Mouse (Mus musculus) heart, embryonic 16.5 days (tissue): ENCODE results near the gene Nppb. TPM values are rescaled to one million over a fixed set of nuclear protein-coding genes. Genes with fewer than 3 reads are reported as not detected.

Experiments
- ATAC-seq: fragments of 200-750 bp; cut with Nextera tagmentation; replicated peaks from 2 replicates; pipeline ENCODE4 v1.8.0; 2017; ENCODE audit warnings: moderate number of reproducible peaks; ENCODE audit not compliant: insufficient read depth, low FRiP score; ENCODE audit errors: extremely low read depth
- H3K27ac ChIP-seq: fragments of 300-500 bp; sonication (generic); 2 replicates; pipeline ENCODE4 v1.5.1; 2014; ENCODE audit warnings: mild to moderate bottlenecking, low read length, control low read depth, moderate library complexity
- H3K27me3 ChIP-seq: fragments of 300-500 bp; sonication (generic); 2 replicates; pipeline ENCODE4 v1.6.1; 2014; ENCODE audit warnings: low read length, mixed read lengths; ENCODE audit not compliant: control insufficient read depth, insufficient read depth
- H3K36me3 ChIP-seq: fragments of 300-500 bp; sonication (generic); 2 replicates; pipeline ENCODE4 v1.6.1; 2014; ENCODE audit not compliant: control insufficient read depth, insufficient read depth
- H3K4me1 ChIP-seq: fragments of 300-500 bp; sonication (generic); 2 replicates; pipeline ENCODE4 v1.6.1; 2014; ENCODE audit warnings: low read length, mixed read lengths; ENCODE audit not compliant: control insufficient read depth, insufficient read depth
- H3K4me2 ChIP-seq: fragments of 300-500 bp; sonication (generic); 2 replicates; pipeline ENCODE4 v1.6.1; 2014; ENCODE audit warnings: low read depth, mild to moderate bottlenecking, control low read depth, low read length
- H3K4me3 ChIP-seq: fragments of 300-500 bp; sonication (generic); 2 replicates; pipeline ENCODE4 v1.5.1; 2014; ENCODE audit warnings: mild to moderate bottlenecking, control low read depth, low read length
- H3K9ac ChIP-seq: fragments of 300-500 bp; sonication (generic); 2 replicates; pipeline ENCODE4 v1.6.1; 2014; ENCODE audit warnings: low read length, control low read depth
- H3K9me3 ChIP-seq: fragments of 300-500 bp; sonication (generic); replicated peaks from 2 replicates; pipeline ENCODE4 v1.6.1; 2016; ENCODE audit warnings: low read length; ENCODE audit not compliant: control insufficient read depth
- WGBS: fragments of 180-500 bp; shearing (Covaris S2); extraction: QIAGEN DNeasy Blood & Tissue Kit; methylation state at CpG from one replicate; pipeline ENCODE4 v1.1.7; 2014; 5-methylcytosine and 5-hydroxymethylcytosine counted together
- polyA plus RNA-seq: library from polyadenylated mRNA; unstranded; fragments of >200 nt; fragmentation: Nextera tagmentation; extraction: Ambion mirVana; gene quantifications from 2 replicates; pipeline ENCODE4 v1.2.1, GENCODE M21; 2015

Nppb gene
- polyA plus RNA-seq, 1 experiment from 2014 or later = 197 TPM

DNA sequence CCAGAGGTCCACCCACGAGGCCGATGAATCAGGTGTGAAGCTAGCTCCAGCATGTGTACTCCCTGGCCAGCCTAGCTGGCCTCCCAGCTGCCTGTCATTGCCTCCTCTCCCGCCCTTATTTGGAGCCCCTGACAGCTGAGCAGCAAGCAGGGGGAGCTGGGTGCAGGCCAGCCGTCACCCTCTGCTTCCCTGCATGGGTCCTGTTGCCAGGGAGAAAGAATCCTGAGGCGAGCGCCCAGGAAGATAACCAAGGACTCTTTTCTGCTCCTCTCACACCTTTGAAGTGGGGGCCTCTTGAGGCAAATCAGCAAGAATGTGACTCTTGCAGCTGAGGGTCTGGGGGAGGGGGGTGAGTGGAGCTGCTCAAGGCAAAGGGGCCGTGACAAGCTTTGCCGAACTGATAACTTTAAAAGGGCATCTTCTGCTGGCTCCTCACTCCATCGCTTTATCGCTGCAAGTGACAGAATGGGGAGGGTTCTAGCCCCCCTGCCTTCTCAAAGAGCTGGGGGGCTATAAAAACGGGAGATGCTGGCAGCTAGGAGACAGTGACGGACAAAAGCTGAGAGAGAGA lies 14.7 kb downstream of the Nppb start, which contains the start of gene Nppa:
TSS of gene Nppa (plus strand) at position 521 of the 571 bp plus-strand sequence.
- Histone ChIP-seq H3K4me1 (peaks cover 11% of the 10 kb centered on the region), H3K9ac (no peak within 1 kb of the TSS), H3K4me2 (peak within 1 kb of the TSS; percentile 7; the same call in 1 of the 2 replicates), H3K27me3 (no peaks in the 10 kb centered on the region), H3K9me3 (no peaks in the 10 kb centered on the region), H3K4me3 (peak within 1 kb of the TSS; percentile 26), H3K36me3 (no peaks in the 10 kb centered on the region), H3K27ac (peak within 1 kb of the TSS; percentile 52)
- peak; percentile 72 for ATAC-seq
- WGBS = 17% methylated on average over 12 of the region's 12 CpGs

DNA sequence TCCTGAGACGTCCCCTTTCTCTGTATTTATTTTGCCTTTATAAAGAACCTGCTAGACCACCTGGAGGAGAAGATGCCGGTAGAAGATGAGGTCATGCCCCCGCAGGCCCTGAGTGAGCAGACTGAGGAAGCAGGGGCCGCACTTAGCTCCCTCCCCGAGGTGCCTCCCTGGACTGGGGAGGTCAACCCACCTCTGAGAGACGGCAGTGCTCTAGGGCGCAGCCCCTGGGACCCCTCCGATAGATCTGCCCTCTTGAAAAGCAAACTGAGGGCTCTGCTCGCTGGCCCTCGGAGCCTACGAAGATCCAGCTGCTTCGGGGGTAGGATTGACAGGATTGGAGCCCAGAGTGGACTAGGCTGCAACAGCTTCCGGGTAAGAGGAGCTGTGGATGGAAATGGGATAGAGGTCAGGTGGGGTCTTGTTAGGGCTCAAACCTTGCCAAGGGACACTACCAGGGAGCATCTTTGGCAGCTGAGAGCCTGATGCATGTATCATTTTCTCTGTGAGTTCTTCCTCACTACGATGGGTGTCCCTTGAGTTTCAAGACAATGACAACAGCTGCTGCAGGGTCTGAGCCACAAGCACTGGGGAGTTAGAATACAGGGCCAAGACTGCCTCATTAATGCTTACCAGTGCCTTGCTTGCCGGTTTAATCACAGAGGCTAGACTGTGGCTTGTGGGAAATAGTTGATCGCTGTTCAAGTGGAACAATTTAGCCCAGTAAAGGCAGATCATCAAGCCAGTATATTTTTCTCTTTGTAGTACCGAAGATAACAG lies 15.6 kb downstream of the Nppb start:
- H3K36me3 ChIP-seq = 0 out of 2 replicates have a peak, but pooled peaks cover 4% of the 10 kb centered on the region
- no peak for ATAC-seq
- no peaks in the 10 kb centered on the region for H3K9me3 ChIP-seq
- H3K27ac ChIP-seq = peak overlapping the region; percentile 26; the same call in 1 of the 2 replicates
- WGBS = 60% methylated on average over 17 of the region's 17 CpGs
- no peak overlapping the region for H3K4me2 ChIP-seq
- no peaks in the 10 kb centered on the region for H3K27me3 ChIP-seq
- H3K4me1 ChIP-seq = peaks cover 11% of the 10 kb centered on the region
- no peak overlapping the region for H3K9ac ChIP-seq
- peak overlapping the region; percentile 26 for H3K4me3 ChIP-seq

DNA sequence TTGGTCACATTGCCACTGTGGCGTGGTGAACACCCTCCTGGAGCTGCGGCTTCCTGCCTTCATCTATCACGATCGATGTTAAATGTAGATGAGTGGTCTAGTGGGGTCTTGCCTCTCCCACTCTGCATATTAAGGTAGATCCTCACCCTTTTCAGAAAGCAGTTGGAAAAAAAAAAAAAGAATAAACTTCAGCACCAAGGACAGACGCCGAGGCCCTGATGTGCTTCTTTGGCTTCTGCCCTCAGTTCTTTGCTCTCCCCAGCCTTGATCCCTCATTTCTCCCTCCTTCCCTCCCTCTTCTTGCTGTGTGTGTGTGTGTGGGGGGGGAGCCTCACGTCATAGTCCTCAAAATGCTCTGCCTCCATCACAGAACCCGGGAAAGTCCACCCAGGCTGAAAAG lies 16.3 kb downstream of the Nppb start:
- no peak overlapping the region for H3K9ac ChIP-seq
- no peaks in the 10 kb centered on the region for H3K9me3 ChIP-seq
- H3K27me3 ChIP-seq = no peaks in the 10 kb centered on the region
- H3K4me1 ChIP-seq = peaks cover 11% of the 10 kb centered on the region
- WGBS = 36% methylated on average over 8 of the region's 8 CpGs
- H3K27ac ChIP-seq = no peak overlapping the region
- H3K4me3 ChIP-seq = peak overlapping the region; percentile 26; the same call in 1 of the 2 replicates
- ATAC-seq = no peak
- 0 out of 2 replicates have a peak overlapping the region, but pooled peaks have one; percentile 1 for H3K4me2 ChIP-seq
- H3K36me3 ChIP-seq = 0 out of 2 replicates have a peak, but pooled peaks cover 4% of the 10 kb centered on the region

DNA sequence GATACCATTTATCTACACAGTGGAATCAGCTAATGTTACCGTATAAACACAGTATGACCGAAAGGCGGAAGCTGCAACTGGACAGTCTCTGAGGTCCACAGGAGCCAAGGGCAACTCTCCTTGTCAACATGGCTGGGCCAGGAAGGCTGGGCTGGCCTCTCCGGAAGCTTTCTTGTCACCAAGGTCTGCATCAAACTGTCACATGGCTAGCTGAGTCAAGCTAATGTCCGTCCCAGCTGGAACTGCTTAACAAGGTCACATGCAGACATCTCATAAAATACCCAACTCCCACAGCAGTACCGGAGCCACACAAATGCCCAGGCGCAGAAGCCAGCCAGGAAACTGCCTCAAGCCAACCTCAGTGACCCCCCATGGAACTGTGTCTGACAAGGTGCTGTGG lies 18.8 kb downstream of the Nppb start:
- no peak overlapping the region for H3K27ac ChIP-seq
- H3K4me3 ChIP-seq = no peak overlapping the region
- H3K9ac ChIP-seq = no peak overlapping the region
- 66% methylated on average over 7 of the region's 7 CpGs for WGBS
- peaks cover 13% of the 10 kb centered on the region for H3K36me3 ChIP-seq
- H3K4me2 ChIP-seq = no peak overlapping the region
- ATAC-seq = no peak
- peaks cover 10% of the 10 kb centered on the region for H3K4me1 ChIP-seq
- no peaks in the 10 kb centered on the region for H3K9me3 ChIP-seq
- H3K27me3 ChIP-seq = no peaks in the 10 kb centered on the region

DNA sequence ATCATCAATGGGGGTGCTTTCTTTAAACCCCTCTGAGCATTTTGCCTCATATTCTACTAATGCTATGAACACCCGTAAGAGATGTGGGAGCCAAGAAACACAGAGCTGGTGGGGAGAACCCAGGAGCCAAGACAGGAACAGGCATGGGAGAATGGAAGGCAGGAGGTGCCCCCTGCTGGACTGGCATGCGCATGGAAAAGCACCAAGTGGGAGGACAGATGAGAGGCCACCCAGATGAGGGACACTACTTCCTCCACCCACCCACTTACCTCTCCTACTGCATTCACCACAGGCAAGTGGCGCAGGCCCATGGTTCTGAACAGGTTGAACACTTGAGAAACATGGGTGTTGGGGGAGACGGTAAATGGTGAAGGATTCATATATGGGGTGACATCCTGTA lies 22.8 kb downstream of the Nppb start:
- 73% methylated on average over 4 of the region's 4 CpGs for WGBS
- H3K4me3 ChIP-seq = no peak overlapping the region
- no peaks in the 10 kb centered on the region for H3K4me1 ChIP-seq
- no peak overlapping the region for H3K9ac ChIP-seq
- H3K4me2 ChIP-seq = no peak overlapping the region
- no peaks in the 10 kb centered on the region for H3K27me3 ChIP-seq
- H3K9me3 ChIP-seq = no peaks in the 10 kb centered on the region
- no peak for ATAC-seq
- H3K36me3 ChIP-seq = peaks cover 54% of the 10 kb centered on the region
- no peak overlapping the region for H3K27ac ChIP-seq

DNA sequence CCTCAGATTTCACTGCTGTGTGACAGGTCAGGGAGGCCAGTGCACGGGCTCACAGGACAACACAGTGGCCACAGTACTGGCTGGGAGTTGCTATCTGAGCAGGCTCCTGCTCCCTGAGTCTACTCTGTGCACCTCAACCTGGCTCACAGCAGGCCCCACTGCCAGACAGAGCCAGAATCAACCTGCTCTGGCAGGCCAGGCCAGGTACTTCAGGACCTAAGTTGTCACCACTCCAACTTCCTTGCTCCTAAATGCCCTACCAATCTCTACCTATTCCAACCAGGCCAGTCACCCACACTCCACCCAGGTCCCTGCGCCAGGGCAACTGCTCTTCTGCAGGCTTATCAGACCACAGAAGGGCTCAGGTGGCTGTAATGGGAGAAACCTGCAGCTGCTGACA lies 24.1 kb downstream of the Nppb start:
- no peak overlapping the region for H3K4me2 ChIP-seq
- peaks cover 66% of the 10 kb centered on the region for H3K36me3 ChIP-seq
- no peaks in the 10 kb centered on the region for H3K9me3 ChIP-seq
- no peak overlapping the region for H3K4me3 ChIP-seq
- no peak for ATAC-seq
- no peaks in the 10 kb centered on the region for H3K4me1 ChIP-seq
- H3K9ac ChIP-seq = no peak overlapping the region
- no peak overlapping the region for H3K27ac ChIP-seq
- WGBS = 68% methylated on average over 2 of the region's 2 CpGs
- H3K27me3 ChIP-seq = no peaks in the 10 kb centered on the region

DNA sequence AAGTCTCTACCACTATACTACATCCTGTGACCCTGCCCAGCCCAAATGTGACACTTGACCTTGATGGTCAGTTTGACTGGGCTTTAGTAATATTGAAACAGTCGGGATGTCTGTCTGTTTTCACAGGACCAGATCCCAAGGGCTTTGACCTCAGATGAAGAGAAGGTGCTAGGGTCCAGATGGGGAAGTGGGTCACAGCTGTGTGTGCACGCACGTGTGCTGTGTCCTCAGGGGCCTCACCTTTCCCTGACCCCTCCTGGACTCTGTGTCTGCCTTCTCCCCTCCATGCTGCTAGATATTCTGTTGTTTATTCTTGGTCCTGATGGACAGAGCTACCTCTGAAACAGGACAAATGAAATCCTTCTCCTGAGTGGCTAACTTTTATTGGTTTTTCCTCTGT lies 25.7 kb downstream of the Nppb start:
- WGBS = 84% methylated on average over 3 of the region's 3 CpGs
- no peak overlapping the region for H3K9ac ChIP-seq
- H3K36me3 ChIP-seq = peaks cover 74% of the 10 kb centered on the region
- no peaks in the 10 kb centered on the region for H3K9me3 ChIP-seq
- ATAC-seq = no peak
- no peak overlapping the region for H3K27ac ChIP-seq
- no peaks in the 10 kb centered on the region for H3K4me1 ChIP-seq
- H3K27me3 ChIP-seq = no peaks in the 10 kb centered on the region
- H3K4me3 ChIP-seq = no peak overlapping the region
- H3K4me2 ChIP-seq = no peak overlapping the region

DNA sequence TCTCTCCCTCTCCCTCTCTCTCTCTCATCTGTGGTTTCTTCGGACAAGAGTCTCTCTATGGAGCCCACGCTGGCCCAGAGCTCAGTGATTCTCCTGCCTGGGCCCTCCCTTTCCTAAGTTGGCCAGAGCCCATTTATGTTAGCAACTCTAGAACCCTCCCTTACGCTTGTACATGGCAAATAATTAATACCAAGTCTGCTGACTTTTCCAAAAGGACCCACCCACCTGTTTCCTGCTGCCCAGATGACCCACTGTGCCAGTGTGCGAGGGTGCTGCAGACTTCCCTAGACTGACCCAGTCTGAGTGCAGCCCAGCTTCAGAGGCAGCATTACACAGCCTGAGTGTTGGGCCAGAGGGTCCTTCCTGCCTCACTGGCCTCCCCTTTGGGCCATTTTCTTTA lies 26.6 kb downstream of the Nppb start:
- no peak for ATAC-seq
- no peaks in the 10 kb centered on the region for H3K27me3 ChIP-seq
- 88% methylated on average over 4 of the region's 4 CpGs for WGBS

DNA sequence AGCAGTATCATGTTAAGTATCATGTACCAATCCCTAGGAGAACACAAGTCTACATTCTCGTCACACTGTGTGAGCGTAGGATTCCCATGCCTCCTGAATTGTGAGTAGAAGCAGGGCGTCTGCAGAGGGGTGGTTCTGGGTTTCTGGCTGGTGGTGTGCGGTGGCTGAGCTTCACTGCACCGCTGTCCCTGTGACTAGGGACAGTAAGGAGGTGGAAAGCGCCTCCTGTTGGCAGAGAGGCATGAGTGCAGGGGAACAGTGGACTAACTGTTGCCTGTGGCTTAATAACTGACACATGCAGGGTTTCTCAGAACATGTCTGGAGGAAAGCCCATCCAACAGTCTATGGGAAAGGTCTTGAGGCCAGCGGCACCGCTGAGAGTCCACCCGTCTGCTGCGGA lies 29.8 kb downstream of the Nppb start:
- 80% methylated on average over 10 of the region's 10 CpGs for WGBS
- Histone ChIP-seq H3K4me3 (no peak overlapping the region), H3K4me2 (no peak overlapping the region), H3K9me3 (no peaks in the 10 kb centered on the region), H3K27me3 (no peaks in the 10 kb centered on the region), H3K9ac (no peak overlapping the region), H3K36me3 (peaks cover 78% of the 10 kb centered on the region), H3K4me1 (no peaks in the 10 kb centered on the region), H3K27ac (no peak overlapping the region)
- no peak for ATAC-seq

More for the DNA sequence above, 26.6 kb downstream of the Nppb start:
- Histone ChIP-seq H3K27ac (no peak overlapping the region), H3K9me3 (no peaks in the 10 kb centered on the region), H3K4me1 (no peaks in the 10 kb centered on the region), H3K4me2 (no peak overlapping the region), H3K4me3 (no peak overlapping the region), H3K9ac (no peak overlapping the region), H3K36me3 (peaks cover 80% of the 10 kb centered on the region)
